Mouse (Mus musculus): ENCODE measurements around the gene Tulp2. TPM values are rescaled to one million over a fixed set of nuclear protein-coding genes. Genes with fewer than 3 reads are reported as not detected.
"Not testable (repeated sequence)": the region's sequence is repeated elsewhere in the genome, so short reads cannot be mapped to it uniquely, and the experiment has no call there.

The Tulp2 gene
- polyA plus RNA-seq, 1 experiment from 2014 or later: 1.1 TPM

GRCm38 (mm10) chr7:45526474-45527120 is 44.9 kb downstream of the Tulp2 start:
- Histone ChIP-seq H3K9me3 (replicated peaks; ENCODE audit: low read length) (no peaks in the 10 kb centered on the region), H3K27ac (peak overlapping the region; percentile 97), H3K27me3 (ENCODE audit: insufficient read depth, low read length) (no peaks in the 10 kb centered on the region), H3K4me2 (ENCODE audit: low read length) (peak overlapping the region; percentile 90), H3K36me3 (ENCODE audit: insufficient read depth, low read length) (0 out of 2 replicates have a peak, but pooled peaks cover 8% of the 10 kb centered on the region), H3K4me3 (replicated peaks; ENCODE audit: low read depth, low read length) (peak overlapping the region; percentile 84), H3K9ac (ENCODE audit: low read depth, low read length) (peak overlapping the region; percentile 93; the same call in 1 of the 2 replicates), H3K4me1 (replicated peaks; ENCODE audit: insufficient read depth, low read length) (peaks cover 39% of the 10 kb centered on the region)
- WGBS: 23% methylated on average over 7 of the region's 7 CpGs
- no peak for ATAC-seq (replicated peaks; ENCODE audit: low FRiP score, low read depth)
- peak; percentile 41 for TF ChIP-seq CTCF (IDR thresholded peaks at IDR 0.05; ENCODE audit: low read depth)
- DNase-seq (ENCODE audit: low spot score): no peak

- H3K9ac ChIP-seq (ENCODE audit: low read depth, low read length); H3K4me3 ChIP-seq (replicated peaks; ENCODE audit: low read depth, low read length); H3K4me2 ChIP-seq (ENCODE audit: low read length); H3K9me3 ChIP-seq (replicated peaks; ENCODE audit: low read length); DNase-seq (ENCODE audit: low spot score); H3K27ac ChIP-seq; ATAC-seq (replicated peaks; ENCODE audit: low FRiP score, low read depth); H3K27me3 ChIP-seq (ENCODE audit: insufficient read depth, low read length); H3K36me3 ChIP-seq (ENCODE audit: insufficient read depth, low read length): not testable (repeated sequence)
- 93% methylated on average over 6 of the region's 6 CpGs for WGBS
- H3K4me1 ChIP-seq (replicated peaks; ENCODE audit: insufficient read depth, low read length): peaks cover 39% of the 10 kb centered on the region
These were observed 45.5 kb downstream of the Tulp2 start for GRCm38 (mm10) chr7:45527169-45527568.

- TF ChIP-seq CTCF (IDR thresholded peaks at IDR 0.05; ENCODE audit: low read depth): no peak
- 7% methylated on average over 6 of the region's 6 CpGs for WGBS
- no peak overlapping the region for H3K4me3 ChIP-seq (replicated peaks; ENCODE audit: low read depth, low read length)
- no peak overlapping the region for H3K9ac ChIP-seq (ENCODE audit: low read depth, low read length)
- H3K9me3 ChIP-seq (replicated peaks; ENCODE audit: low read length): no peaks in the 10 kb centered on the region
- peak overlapping the region; percentile 43 for H3K4me2 ChIP-seq (ENCODE audit: low read length)
- H3K27ac ChIP-seq: peak overlapping the region; percentile 52
- H3K36me3 ChIP-seq (ENCODE audit: insufficient read depth, low read length): no peaks in the 10 kb centered on the region
- H3K4me1 ChIP-seq (replicated peaks; ENCODE audit: insufficient read depth, low read length): peaks cover 21% of the 10 kb centered on the region
- H3K27me3 ChIP-seq (ENCODE audit: insufficient read depth, low read length): no peaks in the 10 kb centered on the region
- DNase-seq (ENCODE audit: low spot score) (peak; percentile 72), ATAC-seq (replicated peaks; ENCODE audit: low FRiP score, low read depth) (no peak)
These were observed 47.8 kb downstream of the Tulp2 start for GRCm38 (mm10) chr7:45529461-45529860.

- DNase-seq (ENCODE audit: low spot score): no peak
- WGBS: 49% methylated on average over 2 of the region's 2 CpGs
- no peak for TF ChIP-seq CTCF (IDR thresholded peaks at IDR 0.05; ENCODE audit: low read depth)
- no peak for ATAC-seq (replicated peaks; ENCODE audit: low FRiP score, low read depth)
- no peaks in the 10 kb centered on the region for H3K9me3 ChIP-seq (replicated peaks; ENCODE audit: low read length)
- no peak overlapping the region for H3K9ac ChIP-seq (ENCODE audit: low read depth, low read length)
- H3K27me3 ChIP-seq (ENCODE audit: insufficient read depth, low read length): no peaks in the 10 kb centered on the region
- H3K4me2 ChIP-seq (ENCODE audit: low read length): peak overlapping the region; percentile 43
- H3K4me3 ChIP-seq (replicated peaks; ENCODE audit: low read depth, low read length): no peak overlapping the region
- H3K4me1 ChIP-seq (replicated peaks; ENCODE audit: insufficient read depth, low read length): peaks cover 12% of the 10 kb centered on the region
- H3K36me3 ChIP-seq (ENCODE audit: insufficient read depth, low read length): no peaks in the 10 kb centered on the region
- peak overlapping the region; percentile 50; the same call in 1 of the 2 replicates for H3K27ac ChIP-seq
These were observed 49.0 kb downstream of the Tulp2 start for GRCm38 (mm10) chr7:45530643-45531042.

- H3K4me3 ChIP-seq (replicated peaks; ENCODE audit: low read depth, low read length): no peak overlapping the region
- WGBS: 80% methylated on average over 1 of the region's 1 CpGs
- no peaks in the 10 kb centered on the region for H3K36me3 ChIP-seq (ENCODE audit: insufficient read depth, low read length)
- no peak for DNase-seq (ENCODE audit: low spot score)
- no peaks in the 10 kb centered on the region for H3K27me3 ChIP-seq (ENCODE audit: insufficient read depth, low read length)
- no peak overlapping the region for H3K27ac ChIP-seq
- no peak overlapping the region for H3K4me2 ChIP-seq (ENCODE audit: low read length)
- peaks cover 5% of the 10 kb centered on the region for H3K4me1 ChIP-seq (replicated peaks; ENCODE audit: insufficient read depth, low read length)
- no peaks in the 10 kb centered on the region for H3K9me3 ChIP-seq (replicated peaks; ENCODE audit: low read length)
- no peak overlapping the region for H3K9ac ChIP-seq (ENCODE audit: low read depth, low read length)
- TF ChIP-seq CTCF (IDR thresholded peaks at IDR 0.05; ENCODE audit: low read depth): no peak; the same call in 1 of the 2 replicates
- no peak for ATAC-seq (replicated peaks; ENCODE audit: low FRiP score, low read depth)
These were observed 54.0 kb downstream of the Tulp2 start for GRCm38 (mm10) chr7:45535676-45536075.

GRCm38 (mm10) chr7:45537602-45538001 is 55.9 kb downstream of the Tulp2 start:
- no peak for DNase-seq (ENCODE audit: low spot score)
- peaks cover 5% of the 10 kb centered on the region for H3K4me1 ChIP-seq (replicated peaks; ENCODE audit: insufficient read depth, low read length)
- H3K4me2 ChIP-seq (ENCODE audit: low read length): peak overlapping the region; percentile 82
- no peaks in the 10 kb centered on the region for H3K27me3 ChIP-seq (ENCODE audit: insufficient read depth, low read length)
- no peak for ATAC-seq (replicated peaks; ENCODE audit: low FRiP score, low read depth)
- H3K36me3 ChIP-seq (ENCODE audit: insufficient read depth, low read length): no peaks in the 10 kb centered on the region
- WGBS: 80% methylated on average over 10 of the region's 10 CpGs
- no peak overlapping the region for H3K4me3 ChIP-seq (replicated peaks; ENCODE audit: low read depth, low read length)
- peak overlapping the region; percentile 52; the same call in 1 of the 2 replicates for H3K9ac ChIP-seq (ENCODE audit: low read depth, low read length)
- H3K9me3 ChIP-seq (replicated peaks; ENCODE audit: low read length): no peaks in the 10 kb centered on the region
- TF ChIP-seq CTCF (IDR thresholded peaks at IDR 0.05; ENCODE audit: low read depth): no peak
- no peak overlapping the region for H3K27ac ChIP-seq
